Mouse (Mus musculus) heart, embryonic 16.5 days (tissue): ENCODE results near the gene Tmem47. TPM values are rescaled to one million over a fixed set of nuclear protein-coding genes. Genes with fewer than 3 reads are reported as not detected.

Experiments
- ATAC-seq: fragments of 200-750 bp; cut with Nextera tagmentation; replicated peaks from 2 replicates; pipeline ENCODE4 v1.8.0; 2017; ENCODE audit warnings: moderate number of reproducible peaks; ENCODE audit not compliant: insufficient read depth, low FRiP score; ENCODE audit errors: extremely low read depth
- H3K27ac ChIP-seq: fragments of 300-500 bp; sonication (generic); 2 replicates; pipeline ENCODE4 v1.5.1; 2014; ENCODE audit warnings: mild to moderate bottlenecking, low read length, control low read depth, moderate library complexity
- H3K27me3 ChIP-seq: fragments of 300-500 bp; sonication (generic); 2 replicates; pipeline ENCODE4 v1.6.1; 2014; ENCODE audit warnings: low read length, mixed read lengths; ENCODE audit not compliant: control insufficient read depth, insufficient read depth
- H3K36me3 ChIP-seq: fragments of 300-500 bp; sonication (generic); 2 replicates; pipeline ENCODE4 v1.6.1; 2014; ENCODE audit not compliant: control insufficient read depth, insufficient read depth
- H3K4me1 ChIP-seq: fragments of 300-500 bp; sonication (generic); 2 replicates; pipeline ENCODE4 v1.6.1; 2014; ENCODE audit warnings: low read length, mixed read lengths; ENCODE audit not compliant: control insufficient read depth, insufficient read depth
- H3K4me2 ChIP-seq: fragments of 300-500 bp; sonication (generic); 2 replicates; pipeline ENCODE4 v1.6.1; 2014; ENCODE audit warnings: low read depth, mild to moderate bottlenecking, control low read depth, low read length
- H3K4me3 ChIP-seq: fragments of 300-500 bp; sonication (generic); 2 replicates; pipeline ENCODE4 v1.5.1; 2014; ENCODE audit warnings: mild to moderate bottlenecking, control low read depth, low read length
- H3K9ac ChIP-seq: fragments of 300-500 bp; sonication (generic); 2 replicates; pipeline ENCODE4 v1.6.1; 2014; ENCODE audit warnings: low read length, control low read depth
- H3K9me3 ChIP-seq: fragments of 300-500 bp; sonication (generic); replicated peaks from 2 replicates; pipeline ENCODE4 v1.6.1; 2016; ENCODE audit warnings: low read length; ENCODE audit not compliant: control insufficient read depth
- WGBS: fragments of 180-500 bp; shearing (Covaris S2); extraction: QIAGEN DNeasy Blood & Tissue Kit; methylation state at CpG from one replicate; pipeline ENCODE4 v1.1.7; 2014; 5-methylcytosine and 5-hydroxymethylcytosine counted together
- polyA plus RNA-seq: library from polyadenylated mRNA; unstranded; fragments of >200 nt; fragmentation: Nextera tagmentation; extraction: Ambion mirVana; gene quantifications from 2 replicates; pipeline ENCODE4 v1.2.1, GENCODE M21; 2015

Gene Tmem47
- polyA plus RNA-seq, result 20.1 and 25.1 TPM in 2 replicates

DNA sequence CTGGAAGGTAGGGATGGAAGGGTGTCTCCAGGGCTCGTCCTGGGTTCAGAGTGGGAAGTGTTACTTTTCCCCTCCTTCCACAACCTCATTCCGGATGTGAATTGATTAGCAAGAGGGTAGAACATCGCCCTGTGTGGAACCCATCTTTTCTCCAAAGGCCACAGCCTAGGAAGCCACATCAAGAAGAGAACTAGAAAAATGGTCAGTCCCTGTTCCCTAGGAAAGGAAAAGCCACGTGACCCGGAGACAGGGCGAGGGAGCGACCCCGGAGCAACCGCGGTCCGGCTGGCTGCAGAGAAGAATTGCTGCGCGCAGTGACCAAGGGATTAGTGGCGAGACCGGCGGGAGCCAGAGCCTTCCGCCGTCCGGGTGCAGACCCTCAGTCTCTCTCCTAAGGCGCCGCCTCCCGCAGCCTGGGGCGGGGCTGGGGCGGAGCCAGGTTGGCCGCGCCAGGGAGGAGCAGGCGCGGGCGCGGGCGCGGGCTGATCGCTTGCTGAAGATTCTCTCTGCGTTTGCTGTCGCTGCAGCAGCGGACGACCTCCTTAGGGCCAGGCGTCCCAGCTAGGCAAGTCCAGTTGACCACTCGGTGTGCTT is at the start of gene Tmem47:
Tmem47 (plus strand) TSS at position 489 of the 594 bp plus-strand sequence.
- Histone ChIP-seq H3K4me2 (peak within 1 kb of the TSS; percentile 69), H3K36me3 (no peaks in the 10 kb centered on the region), H3K27ac (peak within 1 kb of the TSS; percentile 90), H3K9me3 (no peaks in the 10 kb centered on the region), H3K9ac (peak within 1 kb of the TSS; percentile 76), H3K4me1 (no peaks in the 10 kb centered on the region), H3K4me3 (peak within 1 kb of the TSS; percentile 67), H3K27me3 (peaks cover 2% of the 10 kb centered on the region; the same call in 1 of the 2 replicates)
- peak; percentile 95 for ATAC-seq
- WGBS, result 4% methylated on average over 30 of the region's 39 CpGs

DNA sequence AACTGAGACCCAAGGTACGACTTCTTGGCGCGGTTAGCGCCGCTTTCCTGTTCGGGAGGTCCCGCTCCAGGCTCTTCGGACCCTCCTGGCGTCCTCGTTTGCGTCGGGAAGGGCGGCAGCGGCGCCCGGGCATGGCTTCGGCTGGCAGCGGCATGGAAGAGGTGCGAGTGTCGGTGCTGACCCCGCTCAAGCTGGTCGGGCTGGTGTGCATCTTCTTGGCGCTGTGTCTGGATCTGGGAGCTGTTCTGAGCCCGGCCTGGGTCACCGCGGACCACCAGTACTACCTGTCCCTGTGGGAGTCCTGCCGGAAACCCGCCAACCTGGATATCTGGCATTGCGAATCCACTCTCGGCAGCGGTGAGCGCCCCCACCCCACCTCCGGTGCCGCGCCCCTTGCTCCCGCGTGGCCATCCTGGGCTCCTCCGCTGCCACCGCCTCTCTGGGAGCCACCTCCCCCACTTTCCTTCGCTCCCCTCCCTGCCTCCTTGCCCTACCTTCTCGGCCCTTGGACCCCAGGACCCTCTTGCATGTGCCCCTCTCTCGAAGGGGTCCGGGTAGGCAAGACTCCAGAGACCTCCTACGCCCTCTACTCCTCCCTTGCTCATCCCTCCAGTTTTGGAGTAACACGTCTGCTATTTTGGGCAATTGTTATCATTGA is 435 bp downstream of the Tmem47 start:
- ATAC-seq, result peak; percentile 53
- 7% methylated on average over 38 of the region's 45 CpGs for WGBS

DNA sequence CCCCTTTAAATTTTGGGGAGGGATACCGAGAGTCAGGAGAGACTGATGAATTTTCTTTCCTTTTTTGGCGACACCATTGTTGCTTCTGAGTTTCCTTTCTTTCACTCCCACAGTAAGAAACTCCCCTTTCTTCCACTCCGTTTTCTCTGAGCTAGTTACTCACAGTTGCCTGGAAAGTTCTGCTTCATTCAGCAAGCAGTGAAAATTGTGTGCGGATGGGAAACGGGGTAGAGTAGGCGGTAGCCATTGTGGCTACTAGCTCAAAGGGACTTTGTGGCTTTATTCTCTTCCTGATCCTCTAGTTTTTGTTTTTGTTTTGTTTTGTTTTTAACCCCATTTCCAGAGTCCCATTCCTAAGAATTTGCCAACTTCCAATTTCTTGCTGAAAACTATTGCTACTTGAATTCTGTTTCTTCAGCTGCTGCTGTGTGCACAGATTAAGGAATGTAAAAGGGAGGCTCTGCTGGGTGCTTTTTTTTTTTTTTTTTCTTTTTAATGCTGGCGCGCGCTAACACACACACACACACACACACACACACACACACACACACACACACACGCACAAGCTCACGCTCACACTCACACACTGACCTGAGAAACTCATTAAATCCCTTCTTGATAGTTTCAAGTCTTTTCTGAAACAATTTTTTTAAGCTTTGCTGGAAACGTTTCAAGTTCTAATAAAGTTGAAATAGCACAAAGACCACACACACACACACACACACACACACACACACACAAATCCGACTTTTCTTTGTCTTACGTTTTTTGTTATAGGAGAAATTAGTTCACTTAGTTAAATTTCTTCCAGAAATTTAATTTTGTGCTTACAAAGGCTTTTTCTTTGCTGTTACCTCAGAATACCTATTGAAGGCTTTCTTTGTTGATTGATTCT is 1.5 kb downstream of the Tmem47 start:
- H3K9me3 ChIP-seq, result no peaks in the 10 kb centered on the region
- no peak for ATAC-seq
- WGBS, result 10% methylated on average over 12 of the region's 14 CpGs

More for the DNA sequence above, 435 bp downstream of the Tmem47 start:
- Histone ChIP-seq H3K36me3 (no peaks in the 10 kb centered on the region), H3K4me2 (peak overlapping the region; percentile 69), H3K4me1 (no peaks in the 10 kb centered on the region), H3K9ac (peak overlapping the region; percentile 76), H3K27me3 (peaks cover 2% of the 10 kb centered on the region; the same call in 1 of the 2 replicates), H3K9me3 (no peaks in the 10 kb centered on the region), H3K4me3 (peak overlapping the region; percentile 67), H3K27ac (peak overlapping the region; percentile 90)

DNA sequence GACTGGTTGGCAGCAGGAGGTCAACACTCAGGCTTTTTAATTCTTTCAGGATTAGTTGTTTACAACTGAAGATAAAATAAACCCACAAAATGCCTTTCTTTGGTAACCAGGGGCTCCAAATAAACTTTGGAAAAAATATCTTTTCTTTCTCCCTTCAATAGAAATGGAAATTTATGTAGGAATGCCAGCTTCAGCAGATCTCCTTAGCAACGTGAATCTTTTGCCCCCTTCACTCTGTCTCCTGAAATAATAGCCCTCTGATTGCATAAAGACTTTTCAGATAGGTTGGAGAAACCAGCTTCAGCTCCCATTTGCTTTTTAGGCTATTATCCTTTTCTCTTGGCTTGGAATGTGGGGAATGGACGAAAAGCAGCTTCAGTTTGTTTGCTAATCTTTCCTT is 2.2 kb downstream of the Tmem47 start:
- peaks cover 2% of the 10 kb centered on the region; the same call in 1 of the 2 replicates for H3K27me3 ChIP-seq
- peak overlapping the region; percentile 53 for H3K27ac ChIP-seq
- peak overlapping the region; percentile 76 for H3K9ac ChIP-seq
- no peaks in the 10 kb centered on the region for H3K4me1 ChIP-seq
- WGBS, result 11% methylated on average over 2 of the region's 2 CpGs
- ATAC-seq, result no peak
- no peaks in the 10 kb centered on the region for H3K36me3 ChIP-seq
- no peaks in the 10 kb centered on the region for H3K9me3 ChIP-seq
- peak overlapping the region; percentile 69 for H3K4me2 ChIP-seq
- H3K4me3 ChIP-seq, result peak overlapping the region; percentile 67

More for the DNA sequence above, 1.5 kb downstream of the Tmem47 start:
- Histone ChIP-seq H3K27ac (peak overlapping the region; percentile 90), H3K4me1 (no peaks in the 10 kb centered on the region), H3K9ac (peak overlapping the region; percentile 76), H3K36me3 (no peaks in the 10 kb centered on the region), H3K4me2 (peak overlapping the region; percentile 69), H3K4me3 (peak overlapping the region; percentile 67), H3K27me3 (peaks cover 2% of the 10 kb centered on the region; the same call in 1 of the 2 replicates)

DNA sequence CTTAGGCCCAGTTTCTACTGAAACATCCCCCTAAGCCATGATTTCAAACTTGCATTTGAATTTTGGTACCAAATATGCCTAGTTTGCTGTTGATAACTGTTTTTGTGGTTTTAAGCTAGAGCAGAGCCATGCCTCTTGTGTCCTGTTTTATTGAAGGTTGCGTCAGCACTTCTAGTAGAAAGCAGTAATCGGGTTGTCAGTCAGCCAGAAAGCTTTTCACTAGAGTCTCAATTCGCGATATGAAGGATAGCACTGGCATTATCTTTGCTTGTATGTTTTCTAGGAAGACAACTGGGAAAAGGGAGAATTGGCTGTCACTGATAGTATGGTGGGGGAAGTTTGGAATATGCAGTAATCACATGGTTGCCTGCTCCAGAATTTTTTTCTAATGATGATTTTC is 3.3 kb downstream of the Tmem47 start:
- H3K9me3 ChIP-seq, result no peaks in the 10 kb centered on the region
- no peaks in the 10 kb centered on the region for H3K4me1 ChIP-seq
- peak overlapping the region; percentile 43 for H3K9ac ChIP-seq
- H3K27me3 ChIP-seq, result peaks cover 2% of the 10 kb centered on the region; the same call in 1 of the 2 replicates
- ATAC-seq, result no peak
- no peaks in the 10 kb centered on the region for H3K36me3 ChIP-seq
- WGBS, result 31% methylated on average over 4 of the region's 4 CpGs
- peak overlapping the region; percentile 69; the same call in 1 of the 2 replicates for H3K4me2 ChIP-seq
- no peak overlapping the region for H3K27ac ChIP-seq
- peak overlapping the region; percentile 22 for H3K4me3 ChIP-seq

DNA sequence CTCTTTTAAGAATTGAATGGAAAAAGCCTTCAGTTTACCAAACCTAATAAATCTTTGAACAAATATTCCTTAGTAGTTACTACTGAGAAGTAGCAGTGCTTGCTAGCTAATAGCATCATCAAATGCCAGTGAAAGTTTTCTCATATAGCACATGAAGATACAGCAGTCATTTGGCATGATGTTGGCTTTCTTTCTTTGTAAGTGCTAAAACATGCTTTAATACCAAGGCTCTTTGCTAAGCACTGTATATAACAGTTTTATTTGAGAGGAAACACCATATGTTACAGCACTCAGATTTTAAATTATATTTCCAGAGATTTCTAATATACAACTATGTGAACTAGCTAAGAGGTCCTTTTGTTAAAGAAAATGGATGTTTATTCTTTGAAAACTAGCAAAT is 8.0 kb downstream of the Tmem47 start:
- no peak overlapping the region for H3K4me3 ChIP-seq
- no peaks in the 10 kb centered on the region for H3K4me1 ChIP-seq
- no peak overlapping the region for H3K9ac ChIP-seq
- H3K4me2 ChIP-seq, result no peak overlapping the region
- no peaks in the 10 kb centered on the region for H3K36me3 ChIP-seq
- H3K27ac ChIP-seq, result no peak overlapping the region
- H3K9me3 ChIP-seq, result no peaks in the 10 kb centered on the region
- no peaks in the 10 kb centered on the region for H3K27me3 ChIP-seq
- no peak for ATAC-seq

DNA sequence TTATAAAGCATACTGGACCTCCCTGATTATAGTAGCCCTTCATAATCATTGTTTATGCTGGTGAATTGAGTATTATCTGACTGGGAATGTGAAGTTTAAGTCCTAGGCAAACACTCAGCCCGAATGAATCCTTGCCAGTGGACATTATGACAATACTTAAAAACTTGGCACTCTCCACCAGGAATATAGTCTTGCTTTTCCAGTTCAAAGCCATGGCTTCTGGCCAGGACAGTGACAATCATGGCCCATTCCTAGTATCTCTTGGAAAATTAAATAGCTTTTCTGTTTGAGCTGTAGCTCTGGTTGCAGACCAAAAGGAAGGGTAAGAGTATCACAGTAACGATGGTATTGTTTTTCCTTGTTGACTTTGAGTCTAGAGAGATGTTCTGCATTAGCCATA is 10.5 kb downstream of the Tmem47 start:
- H3K4me1 ChIP-seq, result no peaks in the 10 kb centered on the region
- H3K9me3 ChIP-seq, result no peaks in the 10 kb centered on the region
- no peaks in the 10 kb centered on the region for H3K36me3 ChIP-seq
- no peak for ATAC-seq
- H3K27ac ChIP-seq, result 0 out of 2 replicates have a peak overlapping the region, but pooled peaks have one; percentile 16
- H3K4me3 ChIP-seq, result no peak overlapping the region
- H3K4me2 ChIP-seq, result no peak overlapping the region
- H3K9ac ChIP-seq, result no peak overlapping the region
- H3K27me3 ChIP-seq, result no peaks in the 10 kb centered on the region
- 32% methylated on average over 2 of the region's 2 CpGs for WGBS

DNA sequence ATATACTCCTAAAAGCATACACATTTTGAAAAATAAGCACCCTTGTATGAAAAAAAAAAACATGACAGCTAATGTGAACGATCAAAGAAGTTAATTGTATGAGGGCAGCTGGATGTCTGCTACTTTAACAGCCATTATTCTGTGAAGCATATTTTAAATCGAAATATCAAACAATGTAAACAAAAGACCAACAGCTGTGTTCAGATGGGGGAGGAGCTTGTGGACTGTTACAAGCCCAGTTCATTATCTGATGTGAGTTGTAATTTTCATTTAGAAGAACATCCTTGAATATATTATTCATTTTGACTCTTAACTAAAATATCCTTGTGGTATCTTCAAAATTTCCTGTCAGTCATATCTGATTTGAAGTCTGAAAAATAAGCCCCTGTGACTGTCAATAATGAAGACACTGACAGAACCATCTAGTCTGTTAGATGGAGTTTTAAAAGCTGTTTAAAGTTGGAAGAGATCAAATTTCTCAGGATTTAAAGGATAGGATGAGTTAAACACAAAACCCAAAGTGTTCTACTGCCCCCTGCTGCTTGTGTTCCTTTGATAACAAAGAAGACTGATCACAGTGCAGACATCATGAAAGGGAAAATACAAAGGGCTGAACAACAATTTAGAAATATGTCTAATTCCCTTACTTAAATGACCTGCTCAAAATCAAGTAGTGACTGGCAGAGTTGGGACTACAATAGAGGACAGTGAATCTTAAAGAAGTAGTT is 14.7 kb downstream of the Tmem47 start:
- Histone ChIP-seq H3K36me3 (no peaks in the 10 kb centered on the region), H3K4me1 (no peaks in the 10 kb centered on the region), H3K27me3 (no peaks in the 10 kb centered on the region), H3K9ac (no peak overlapping the region), H3K4me2 (no peak overlapping the region), H3K9me3 (no peaks in the 10 kb centered on the region), H3K4me3 (no peak overlapping the region), H3K27ac (no peak overlapping the region)
- ATAC-seq, result no peak
- WGBS, result 72% methylated on average over 2 of the region's 2 CpGs
